Mouse (Mus musculus): ENCODE results near the gene Gm3233.
"Not testable (repeated sequence)": the region's sequence is repeated elsewhere in the genome, so short reads cannot be mapped to it uniquely, and the experiment has no call there.

The Gm3233 gene

DNA sequence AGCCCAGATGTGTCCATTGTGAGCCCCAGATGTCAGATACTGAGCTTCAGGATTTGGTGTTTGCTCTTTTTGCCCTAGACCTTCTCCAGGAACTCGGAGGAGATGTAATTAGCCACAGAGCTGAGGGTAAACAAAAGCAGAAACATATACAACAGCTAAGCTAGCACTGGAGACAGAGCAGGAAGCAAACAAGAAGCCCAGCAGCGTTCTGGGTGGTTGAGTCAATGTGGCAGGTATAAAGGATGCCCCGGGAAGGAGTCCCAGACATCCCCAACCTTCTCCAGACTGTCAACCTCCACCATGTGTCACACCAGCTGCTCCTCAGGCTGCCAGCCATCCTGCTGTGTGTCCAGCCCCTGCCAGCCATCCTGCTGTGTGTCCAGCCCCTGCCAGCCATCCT is 33.3 kb downstream of the Gm3233 start, which contains the start of gene Gm10100:
Gene Gm10100, plus strand, starts transcription at position 301 of the 400 bp plus-strand sequence.
- no peak for DNase-seq

- DNase-seq, result no peak
Observed at GRCm38 (mm10) chr10:77724855-77725254, 34.6 kb downstream of the Gm3233 start.

DNA sequence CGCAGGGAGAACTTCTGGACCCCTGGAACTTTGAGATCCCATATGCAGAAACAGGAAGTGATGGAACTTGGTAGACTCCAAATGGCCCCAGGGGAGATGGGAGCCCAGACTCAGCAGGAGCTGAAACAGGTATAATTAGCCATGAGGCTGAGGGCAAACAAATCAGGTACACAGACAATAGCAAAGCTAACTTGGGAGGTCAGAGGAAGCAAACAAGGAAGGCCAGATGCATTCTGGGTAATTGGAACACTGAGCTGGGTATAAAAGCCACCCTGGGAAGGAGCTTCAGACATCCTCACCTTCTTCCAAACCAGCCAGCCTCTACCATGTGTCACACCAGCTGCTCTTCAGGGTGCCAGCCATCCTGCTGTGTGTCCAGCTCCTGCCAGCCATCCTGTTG is 39.2 kb downstream of the Gm3233 start, which contains the start of gene Krtap12-1:
Gene Krtap12-1, plus strand, starts transcription at position 301 of the 400 bp plus-strand sequence.
- not testable (repeated sequence) for DNase-seq

GRCm38 (mm10) chr10:77715507-77715906 is 44.0 kb downstream of the Gm3233 start, which contains the start of gene Gm10142:
Gene Gm10142 (plus strand): TSS chr10:77715807.
- no peak for DNase-seq

GRCm38 (mm10) chr10:77713734-77714133 is 45.7 kb downstream of the Gm3233 start:
- DNase-seq, result no peak

DNA sequence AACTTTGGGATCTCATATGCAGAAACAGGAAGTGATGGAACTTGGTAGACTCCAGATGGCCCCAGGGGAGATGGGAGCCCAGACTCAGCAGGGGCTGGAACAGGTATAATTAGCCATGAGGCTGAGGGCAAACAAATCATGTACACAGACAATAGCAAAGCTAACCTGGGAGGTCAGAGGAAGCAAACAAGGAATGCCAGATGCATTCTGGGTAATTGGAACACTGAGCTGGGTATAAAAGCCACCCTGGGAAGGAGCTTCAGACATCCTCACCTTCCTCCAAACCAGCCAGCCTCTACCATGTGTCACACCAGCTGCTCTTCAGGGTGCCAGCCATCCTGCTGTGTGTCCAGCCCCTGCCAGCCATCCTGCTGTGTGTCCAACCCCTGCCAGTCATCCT is 48.3 kb downstream of the Gm3233 start, which contains the start of gene Gm10024:
Gene Gm10024, plus strand, starts transcription at position 301 of the 400 bp plus-strand sequence.
- not testable (repeated sequence) for DNase-seq

GRCm38 (mm10) chr10:77709831-77710230 is 49.7 kb downstream of the Gm3233 start:
- no peak for DNase-seq

Measured in thymus, postnatal 36 days (tissue).